Comparison of ENCODE assay signal across 22 mouse cellular contexts in genomic region chr10:116021081-116021480, GRCm38 (mm10). TPM values are rescaled to one million over a fixed set of nuclear protein-coding genes. Genes with fewer than 3 reads are reported as not detected.
DNase-seq lines count a peak whose midpoint lies in the region; ATAC-seq and TF ChIP-seq lines count a peak whose summit lies in the region.
"Had no signal": no experiment of that assay in that cellular context is flagged by ENCODE, and none has a peak within 500 bp of the region (broad histone marks: within the 10 kb centered on the region; RNA-seq: fewer than 3 reads in every experiment).

No protein-coding gene starts in this region.

- 58% methylated on average over 3 of the region's 3 CpGs for WGBS in hindbrain, postnatal 0 days
- 48% methylated on average over 3 of the region's 3 CpGs for WGBS in hindbrain, embryonic 14.5 days
- 54% methylated on average over 3 of the region's 3 CpGs for WGBS in neural tube, embryonic 13.5 days
- WGBS in kidney, embryonic 16.5 days: 73% methylated on average over 3 of the region's 3 CpGs

- H3K36me3 ChIP-seq in hindbrain, postnatal 0 days (ENCODE audit: insufficient read depth, low read length): no peaks in the 10 kb centered on the region
- no peaks in the 10 kb centered on the region for H3K36me3 ChIP-seq in hindbrain, embryonic 14.5 days (replicated peaks; ENCODE audit: control insufficient read depth, insufficient read depth)
- H3K36me3 ChIP-seq in neural tube, embryonic 13.5 days: no peaks in the 10 kb centered on the region
- no peaks in the 10 kb centered on the region for H3K36me3 ChIP-seq in kidney, embryonic 16.5 days (ENCODE audit: insufficient read depth, low read length)
- H3K36me3 ChIP-seq: embryonic facial prominence, embryonic 10.5 days; G1E; heart, embryonic 15.5 days had no signal

- no peaks in the 10 kb centered on the region for H3K4me1 ChIP-seq in hindbrain, postnatal 0 days (ENCODE audit: insufficient read depth, low read length)
- H3K4me1 ChIP-seq in hindbrain, embryonic 14.5 days (replicated peaks; ENCODE audit: control insufficient read depth, insufficient read depth, low read length): no peaks in the 10 kb centered on the region
- H3K4me1 ChIP-seq in neural tube, embryonic 13.5 days (replicated peaks): peaks cover 20% of the 10 kb centered on the region
- peaks cover 16% of the 10 kb centered on the region; the same call in 1 of the 2 replicates for H3K4me1 ChIP-seq in kidney, embryonic 16.5 days (ENCODE audit: insufficient read depth, low read length)

- H3K27ac ChIP-seq in hindbrain, postnatal 0 days: no peak overlapping the region
- H3K27ac ChIP-seq in hindbrain, embryonic 14.5 days: no peak overlapping the region
- H3K27ac ChIP-seq in neural tube, embryonic 13.5 days (replicated peaks): 0 out of 2 replicates have a peak overlapping the region, but pooled peaks have one; percentile 2
- H3K27ac ChIP-seq in kidney, embryonic 16.5 days (ENCODE audit: low read length): no peak overlapping the region
- H3K27ac ChIP-seq: embryonic facial prominence, embryonic 10.5 days; forebrain, embryonic 13.5 days; heart, adult 2 months; heart, embryonic 15.5 days had no signal

- no peak overlapping the region for H3K9ac ChIP-seq in hindbrain, postnatal 0 days (replicated peaks; ENCODE audit: low read length)
- no peak overlapping the region for H3K9ac ChIP-seq in hindbrain, embryonic 14.5 days
- H3K9ac ChIP-seq in neural tube, embryonic 13.5 days: no peak overlapping the region
- no peak overlapping the region for H3K9ac ChIP-seq in kidney, embryonic 16.5 days (replicated peaks; ENCODE audit: low read length)
- H3K9ac ChIP-seq: forebrain, embryonic 13.5 days; forebrain, postnatal 0 days; heart, embryonic 15.5 days had no signal

- peaks cover 5% of the 10 kb centered on the region; the same call in 1 of the 2 replicates for H3K9me3 ChIP-seq in hindbrain, postnatal 0 days (ENCODE audit: low read length)
- H3K9me3 ChIP-seq in hindbrain, embryonic 14.5 days (ENCODE audit: control insufficient read depth, low read length): peaks cover 4% of the 10 kb centered on the region; the same call in 1 of the 2 replicates
- no peaks in the 10 kb centered on the region for H3K9me3 ChIP-seq in neural tube, embryonic 13.5 days
- H3K9me3 ChIP-seq in kidney, embryonic 16.5 days (ENCODE audit: low read length): no peaks in the 10 kb centered on the region
- H3K9me3 ChIP-seq: embryonic facial prominence, embryonic 10.5 days; forebrain, embryonic 13.5 days; heart, embryonic 15.5 days had no signal

- H3K4me2 ChIP-seq in hindbrain, postnatal 0 days (ENCODE audit: low read depth, low read length): peak overlapping the region; percentile 34; the same call in 1 of the 2 replicates
- H3K4me2 ChIP-seq in hindbrain, embryonic 14.5 days (replicated peaks): no peak overlapping the region
- H3K4me2 ChIP-seq in neural tube, embryonic 13.5 days: peak overlapping the region; percentile 6
- H3K4me2 ChIP-seq in kidney, embryonic 16.5 days (replicated peaks; ENCODE audit: low read depth, low read length): no peak overlapping the region
- H3K4me2 ChIP-seq: forebrain, embryonic 13.5 days; heart, embryonic 11.5 days; heart, embryonic 15.5 days had no signal

- DNase-seq in cerebellum, adult 9-10 months: peak; percentile 39
- DNase-seq in cerebellum, postnatal 25 days: no peak
- no peak for DNase-seq in hindbrain, postnatal 0 days (ENCODE audit: low spot score)
- no peak for DNase-seq in hindbrain, embryonic 14.5 days (ENCODE audit: low spot score)
- DNase-seq in neural tube, embryonic 10.5 days (ENCODE audit: extremely low spot score, low spot score): no peak
- DNase-seq: adrenal gland, postnatal 10 days; B cell, adult 2 months; cerebellum, adult 11-12 months; cerebellum, adult 9-11 months; forebrain, postnatal 0 days; gastrocnemius, postnatal 14 days; heart, adult 2 months; heart, postnatal 14 days had no signal

- no peak for ATAC-seq in hindbrain, postnatal 0 days
- ATAC-seq in hindbrain, embryonic 14.5 days (ENCODE audit: low FRiP score): no peak
- no peak for ATAC-seq in neural tube, embryonic 13.5 days (ENCODE audit: low read depth)
- ATAC-seq in kidney, embryonic 16.5 days (ENCODE audit: low FRiP score, low TSS enrichment): no peak
- ATAC-seq: CD4-positive, CD25-positive, alpha-beta regulatory T cell, adult 4 months; forebrain, embryonic 13.5 days; forebrain, postnatal 0 days had no signal

- TF ChIP-seq CTCF in hindbrain, postnatal 0 days (IDR thresholded peaks at IDR 0.05; ENCODE audit: low read depth): no peak

- H3K27me3 ChIP-seq in hindbrain, postnatal 0 days (ENCODE audit: insufficient read depth, low read length): no peaks in the 10 kb centered on the region
- no peaks in the 10 kb centered on the region for H3K27me3 ChIP-seq in hindbrain, embryonic 14.5 days (ENCODE audit: control insufficient read depth, insufficient read depth, low read length)
- no peaks in the 10 kb centered on the region for H3K27me3 ChIP-seq in neural tube, embryonic 13.5 days
- H3K27me3 ChIP-seq in kidney, embryonic 16.5 days (ENCODE audit: insufficient read depth, low read length): peaks cover 4% of the 10 kb centered on the region; the same call in 1 of the 2 replicates
- H3K27me3 ChIP-seq: forebrain, embryonic 13.5 days had no signal

- no peak overlapping the region for H3K4me3 ChIP-seq in hindbrain, postnatal 0 days (ENCODE audit: low read length)
- no peak overlapping the region for H3K4me3 ChIP-seq in hindbrain, embryonic 14.5 days (replicated peaks; ENCODE audit: low read length)
- 0 out of 2 replicates have a peak overlapping the region, but pooled peaks have one; percentile 6 for H3K4me3 ChIP-seq in neural tube, embryonic 13.5 days
- no peak overlapping the region for H3K4me3 ChIP-seq in kidney, embryonic 16.5 days (ENCODE audit: low read length)
- H3K4me3 ChIP-seq: embryonic facial prominence, embryonic 10.5 days; forebrain, embryonic 13.5 days; heart, adult 2 months; heart, embryonic 15.5 days had no signal

RNA-seq across cellular contexts. Expression of gene Ptprr, which starts 3.1 kb away (rescaled TPM):
- 20.8 and 22.0 TPM in 2 replicates for total RNA-seq in hindbrain, postnatal 0 days (2014; rRNA removed)
- polyA plus RNA-seq in hindbrain, postnatal 0 days (2015; fragmentation: Nextera tagmentation; extraction: Ambion mirVana): 22.9 and 25.1 TPM in 2 replicates
- 21.5 and 26.8 TPM in 2 replicates for polyA plus RNA-seq in hindbrain, embryonic 14.5 days (2014; fragmentation: Nextera tagmentation; extraction: Ambion mirVana)
- 43.0 and 51.8 TPM in 2 replicates for polyA plus RNA-seq in neural tube, embryonic 13.5 days (2015; fragmentation: Nextera tagmentation; extraction: Ambion mirVana)
- polyA plus RNA-seq in kidney, embryonic 16.5 days (2015; fragmentation: Nextera tagmentation; extraction: Ambion mirVana): 0.52 and 0.99 TPM in 2 replicates
- total RNA-seq: hematopoietic stem cell, adult 5-6 weeks had no signal
- polyA plus RNA-seq: G1E had no signal

Comparison
In these comparisons a context has a peak if more than half of its experiments do, and no peak if none do; other contexts are left out.
1. H3K4me2 ChIP-seq: peak in hindbrain, postnatal 0 days (single experiment) and neural tube, embryonic 13.5 days (single experiment); none in hindbrain, embryonic 14.5 days (single experiment) and kidney, embryonic 16.5 days (single experiment).
2. RNA of gene Ptprr, which starts 3.1 kb away (polyA plus RNA-seq): 43.0 to 51.8 TPM in neural tube, embryonic 13.5 days, 22.9 to 25.1 TPM in hindbrain, postnatal 0 days and 21.5 to 26.8 TPM in hindbrain, embryonic 14.5 days; 0.52 to 0.99 TPM in kidney, embryonic 16.5 days; every median in the first group is over 10 times any median in the second.